Mouse (Mus musculus) bone marrow, adult 2 months (tissue): ENCODE measurements around the gene Fgfr2. TPM values are rescaled to one million over a fixed set of nuclear protein-coding genes. Genes with fewer than 3 reads are reported as not detected.
A peak's percentile ranks its signal among the peaks of the same experiment; 100 is the strongest.

ENCODE experiments used
- H3K27ac ChIP-seq: fragments of 200-500 bp; 2 replicates; pipeline ENCODE4 v1.5.1; 2012; ENCODE audit warnings: low read depth, mild to moderate bottlenecking, control low read depth, inconsistent platforms, low read length; ENCODE audit not compliant: control insufficient read depth, poor library complexity, insufficient read depth
- H3K4me1 ChIP-seq: fragments of 200-500 bp; 2 replicates; pipeline ENCODE4 v1.6.1; 2011; ENCODE audit warnings: low read length; ENCODE audit not compliant: control insufficient read depth, insufficient read depth
- H3K4me3 ChIP-seq: fragments of 200-500 bp; replicated peaks from 2 replicates; pipeline ENCODE3; 2011; ENCODE audit warnings: mild to moderate bottlenecking, low read depth, low read length, control low read depth; ENCODE audit not compliant: control insufficient read depth
- CTCF ChIP-seq: fragments of 200-500 bp; IDR thresholded peaks from 2 replicates; pipeline ENCODE4 v1.5.1; 2011; ENCODE audit warnings: low read length, control low read depth; ENCODE audit not compliant: control insufficient read depth, insufficient read depth
- POLR2A ChIP-seq: fragments of 200-500 bp; IDR thresholded peaks from 2 replicates; pipeline ENCODE4 v1.6.1; 2011; ENCODE audit warnings: low read depth, mild to moderate bottlenecking, control low read depth, low read length, borderline replicate concordance; ENCODE audit not compliant: control insufficient read depth
- WGBS: fragments of 180-500 bp; shearing (Covaris S2); methylation state at CpG from one replicate; pipeline ENCODE4 v1.1.7; 2018; 5-methylcytosine and 5-hydroxymethylcytosine counted together
- polyA plus RNA-seq: library from polyadenylated mRNA; stranded (reverse); fragments of >200 nt; gene quantifications from 2 replicates; pipeline ENCODE4 v1.2.4, GENCODE M21; 2011; ENCODE audit warnings: low replicate concordance; ENCODE audit not compliant: missing spikeins, insufficient read depth, insufficient read length

Gene Fgfr2
- polyA plus RNA-seq, 1 experiment = 8.2 TPM

GRCm38 (mm10) chr7:131777461-131778270 is 1345.5 kb downstream of the Fgfr2 start:
- H3K4me1 ChIP-seq = no peaks in the 10 kb centered on the region
- no peak for TF ChIP-seq POLR2A
- TF ChIP-seq CTCF = no peak
- no peak overlapping the region for H3K4me3 ChIP-seq
- 64% methylated on average over 10 of the region's 10 CpGs for WGBS
- no peak overlapping the region for H3K27ac ChIP-seq

DNA sequence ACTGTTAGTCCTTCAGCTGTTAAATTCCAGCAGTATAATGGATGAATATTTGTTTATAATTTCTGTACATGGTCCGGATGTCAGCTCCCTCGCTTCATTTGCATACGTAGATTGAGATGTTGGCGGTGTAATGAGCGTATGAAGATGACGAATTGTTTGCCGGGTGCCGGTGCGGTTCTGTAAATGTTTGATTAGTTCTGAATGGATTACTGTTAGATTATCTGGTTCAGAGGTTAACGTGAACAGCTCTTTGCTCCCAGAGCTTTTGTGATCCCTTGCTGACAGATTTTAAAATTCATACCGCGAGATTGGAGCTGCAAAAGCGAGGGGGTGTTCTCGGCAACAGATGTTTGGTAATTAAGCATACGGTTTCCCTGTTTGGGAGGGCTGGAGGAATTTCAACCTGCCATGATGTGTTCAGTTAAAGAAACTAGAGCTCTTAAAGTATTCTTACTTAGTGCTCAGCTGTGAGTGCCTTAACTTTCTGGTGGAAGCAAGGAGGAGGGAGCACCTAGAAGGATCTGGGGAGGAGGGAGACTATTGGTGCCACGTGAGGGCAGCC is 1346.9 kb downstream of the Fgfr2 start:
- 80% methylated on average over 16 of the region's 16 CpGs for WGBS
- no peak for TF ChIP-seq CTCF
- no peak for TF ChIP-seq POLR2A
- H3K4me1 ChIP-seq = no peaks in the 10 kb centered on the region
- H3K27ac ChIP-seq = no peak overlapping the region
- no peak overlapping the region for H3K4me3 ChIP-seq

DNA sequence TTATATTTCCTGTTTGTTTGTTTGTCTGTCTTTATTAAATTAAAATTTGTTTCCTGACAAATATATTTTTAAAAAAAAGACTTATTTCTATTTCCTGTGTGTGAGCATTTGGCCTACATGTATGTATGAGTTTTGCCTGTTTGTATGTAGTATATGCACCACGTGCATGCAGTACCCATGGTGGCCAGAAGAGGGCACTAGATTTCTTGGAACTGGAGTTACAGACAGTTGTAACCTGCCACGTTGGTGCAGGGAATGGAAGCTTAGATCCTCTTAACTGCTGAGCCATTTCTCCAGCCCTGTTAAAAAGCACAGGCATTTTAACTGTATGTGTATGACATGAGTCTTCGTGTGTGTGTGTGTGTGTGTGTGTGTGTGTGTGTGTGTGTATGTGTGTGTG is 1365.2 kb downstream of the Fgfr2 start:
- TF ChIP-seq CTCF (0 out of 2 replicates have a peak, but pooled peaks have one; percentile 21), POLR2A (no peak)
- 75% methylated on average over 3 of the region's 3 CpGs for WGBS
- Histone ChIP-seq H3K27ac (no peak overlapping the region), H3K4me1 (no peaks in the 10 kb centered on the region), H3K4me3 (no peak overlapping the region)

- Histone ChIP-seq H3K4me1 (no peaks in the 10 kb centered on the region), H3K27ac (no peak overlapping the region), H3K4me3 (no peak overlapping the region)
- WGBS = 73% methylated on average over 16 of the region's 16 CpGs
- TF ChIP-seq POLR2A (no peak), CTCF (no peak)
Measured at GRCm38 (mm10) chr7:131747152-131748010, 1375.8 kb downstream of the Fgfr2 start.

GRCm38 (mm10) chr7:131746752-131747151 is 1376.4 kb downstream of the Fgfr2 start:
- Histone ChIP-seq H3K4me1 (no peaks in the 10 kb centered on the region), H3K27ac (no peak overlapping the region), H3K4me3 (no peak overlapping the region)
- WGBS = 37% methylated on average over 9 of the region's 9 CpGs
- TF ChIP-seq POLR2A (no peak), CTCF (no peak)

DNA sequence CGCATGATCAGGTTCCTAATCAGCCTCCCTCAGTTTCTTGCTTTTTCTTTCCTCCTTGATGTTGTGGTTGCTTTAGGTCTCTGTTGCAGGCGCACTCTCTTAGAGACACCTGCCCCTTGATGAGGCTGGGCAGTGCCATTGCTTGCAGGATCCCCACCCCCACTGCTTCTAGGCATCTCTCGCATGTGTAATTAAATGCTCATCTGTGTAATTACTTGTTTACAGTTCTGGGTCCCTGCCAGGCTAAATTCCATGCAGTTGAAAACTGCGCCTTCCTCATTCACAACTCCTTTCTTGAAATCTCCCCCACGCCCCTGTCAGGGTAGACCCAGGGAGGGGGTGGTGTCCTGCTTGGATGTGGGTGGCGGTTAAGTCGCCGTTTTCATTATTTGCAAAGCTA is 1380.0 kb downstream of the Fgfr2 start:
- Histone ChIP-seq H3K4me1 (no peaks in the 10 kb centered on the region), H3K27ac (no peak overlapping the region), H3K4me3 (no peak overlapping the region)
- TF ChIP-seq CTCF (no peak), POLR2A (no peak)
- WGBS = 55% methylated on average over 8 of the region's 8 CpGs

DNA sequence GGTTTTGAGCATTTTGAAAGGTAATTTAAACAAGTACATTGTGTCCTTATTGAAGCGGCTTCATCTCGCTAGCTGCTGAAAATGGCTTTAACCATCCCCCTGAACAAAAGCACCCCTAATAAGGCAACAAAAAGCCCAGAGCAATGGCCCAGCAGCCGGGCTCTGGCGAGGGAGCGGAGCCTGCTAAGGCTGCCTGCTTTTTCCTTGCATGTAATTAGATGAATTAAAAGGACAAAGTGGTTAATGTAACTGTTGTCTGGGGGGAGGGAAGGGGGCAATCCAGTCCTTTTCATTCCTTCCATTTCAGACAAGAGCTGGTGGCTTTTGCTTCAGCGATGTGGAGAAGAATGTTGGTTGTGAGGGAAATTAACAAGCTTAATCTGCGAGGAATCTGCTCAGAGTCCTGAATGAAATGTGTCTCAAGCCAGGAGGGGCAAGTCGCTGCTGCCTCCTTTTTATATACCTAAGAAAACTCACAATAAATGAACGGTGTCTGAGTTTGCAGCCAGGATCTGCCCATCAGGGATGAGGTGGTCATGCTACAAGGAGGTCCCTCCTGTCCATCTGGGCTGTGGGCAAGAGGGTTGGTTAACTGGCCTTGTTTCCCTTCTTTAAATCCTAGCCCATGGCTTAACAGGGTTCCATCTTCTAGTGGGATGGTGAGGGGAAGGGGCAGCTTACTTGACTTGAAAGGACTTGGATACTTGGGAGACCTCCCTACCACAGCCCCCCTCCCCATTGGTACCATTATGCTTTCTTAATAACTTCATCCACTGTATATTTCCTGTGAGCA is 1400.2 kb downstream of the Fgfr2 start:
- 47% methylated on average over 9 of the region's 9 CpGs for WGBS
- TF ChIP-seq CTCF (no peak), POLR2A (no peak)
- H3K27ac ChIP-seq = no peak overlapping the region
- H3K4me1 ChIP-seq = no peaks in the 10 kb centered on the region
- no peak overlapping the region for H3K4me3 ChIP-seq
